Mouse (Mus musculus): Measurements from ENCODE around the gene Naa15.

The Naa15 gene

DNA sequence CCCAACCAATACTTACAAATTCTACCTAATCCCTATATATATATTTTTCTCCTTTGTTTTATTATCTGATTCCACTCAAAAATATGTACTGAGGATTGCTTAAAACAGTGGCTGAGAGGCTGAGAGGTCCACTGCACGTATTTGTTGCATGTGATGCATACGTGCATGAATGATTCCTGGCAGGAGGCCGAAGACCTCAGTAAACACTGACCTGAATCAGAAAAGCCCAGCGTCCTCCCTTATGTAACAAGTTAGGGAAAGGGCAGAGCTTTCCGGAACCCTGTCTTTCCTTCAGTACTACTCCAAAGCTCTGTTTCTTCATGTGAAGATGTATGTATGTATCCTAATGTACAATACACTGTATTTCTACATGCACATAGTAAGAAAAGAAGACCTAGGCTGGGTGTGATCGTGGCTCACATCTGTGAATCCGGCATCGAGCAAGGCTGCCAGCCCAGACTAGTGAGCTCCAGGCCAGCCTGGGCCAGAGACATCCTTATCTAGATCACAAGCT is 27.0 kb upstream of the Naa15 start:
- ChIA-PET POLR2A (interaction anchor here in 1 of 4 experiments (1.9 kb wide), 1 partner anchor 11 kb away, joined by 5 read pairs; no protein-coding TSS in a partner anchor), CTCF (interaction anchor here in 2 of 4 experiments (0.6 to 1.0 kb wide), 3 partner anchors 14 to 41 kb away, joined by 3 to 5 read pairs (median 3); no protein-coding TSS in a partner anchor)

DNA sequence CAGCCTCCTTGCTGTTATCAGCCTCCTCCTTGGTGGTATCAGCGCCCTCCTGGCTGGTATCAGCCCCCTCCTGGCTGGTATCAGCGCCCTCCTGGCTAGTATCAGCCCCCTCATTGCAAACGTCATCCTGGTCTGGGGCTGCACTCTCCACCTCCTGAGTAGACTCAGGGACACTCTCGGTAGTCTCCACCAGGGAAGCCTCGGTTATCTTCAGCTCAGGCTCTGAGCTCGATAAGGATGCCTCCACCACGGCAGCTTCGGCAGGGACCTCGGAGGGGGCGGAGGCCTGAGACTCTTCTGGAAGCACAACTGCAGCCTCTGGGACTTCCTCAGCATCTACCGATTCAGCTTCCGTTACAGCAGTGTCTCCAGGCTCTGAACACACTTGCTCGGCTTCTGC is 26.0 kb upstream of the Naa15 start:
- ChIA-PET POLR2A (interaction anchor here in 2 of 4 experiments (1.4 to 1.9 kb wide), 2 partner anchors 10 to 15 kb away, joined by 5 to 7 read pairs; no protein-coding TSS in a partner anchor), CTCF (interaction anchor here in 3 of 4 experiments (0.6 to 1.3 kb wide), 4 partner anchors 9 to 61 kb away, joined by 3 to 8 read pairs (median 4); no protein-coding TSS in a partner anchor)

DNA sequence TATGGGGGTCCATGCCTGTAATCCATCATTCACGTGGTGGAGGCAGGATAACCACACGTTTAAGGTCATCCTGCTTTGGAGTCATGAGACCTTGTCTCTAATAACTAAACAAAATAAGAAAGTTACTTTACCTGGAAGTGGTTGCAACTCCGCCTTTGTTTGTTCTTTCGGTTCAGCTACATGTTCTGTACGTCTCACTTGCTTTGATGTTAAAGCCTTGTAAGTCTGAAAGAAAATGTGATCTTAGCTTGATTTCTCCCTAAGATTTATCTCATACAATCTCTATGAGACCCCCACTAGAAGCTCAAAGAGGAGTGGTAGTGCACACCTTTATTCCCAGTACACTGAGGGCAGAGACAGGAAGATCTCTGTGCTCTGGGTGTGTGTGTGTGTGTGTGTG is 23.9 kb upstream of the Naa15 start:
- ChIA-PET POLR2A (interaction anchor here in 1 of 4 experiments (0.6 kb wide), 1 partner anchor 13 kb away, joined by 3 read pairs; no protein-coding TSS in a partner anchor), CTCF (interaction anchor here in 1 of 4 experiments (0.7 kb wide), 1 partner anchor 11 kb away, joined by 3 read pairs; no protein-coding TSS in a partner anchor)

DNA sequence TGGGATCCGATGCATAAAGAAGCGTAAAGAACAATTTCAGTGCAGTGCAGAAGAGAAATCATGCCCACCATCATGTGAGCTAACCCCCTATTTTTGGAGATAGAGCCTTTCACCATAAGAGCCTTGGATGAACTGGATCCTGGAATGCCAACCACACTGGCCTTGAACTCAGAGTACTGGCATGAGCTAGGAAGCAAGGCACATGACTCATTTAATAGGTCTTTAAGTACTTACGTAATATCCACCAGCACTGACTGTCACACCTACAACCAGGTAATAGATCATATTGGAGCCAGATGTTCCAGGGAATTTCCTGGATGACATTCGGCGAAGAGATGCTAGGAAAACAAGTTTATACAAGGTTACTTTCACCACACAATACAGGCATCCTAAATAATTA is 23.4 kb upstream of the Naa15 start:
- ChIA-PET POLR2A (interaction anchor here in 1 of 4 experiments (1.1 to 1.3 kb wide), 2 partner anchors 15 to 33 kb away, joined by 3 read pairs; no protein-coding TSS in a partner anchor), CTCF (interaction anchor here in 1 of 4 experiments (0.7 to 1.0 kb wide), 2 partner anchors 11 to 17 kb away, joined by 3 read pairs; partner anchors contain the start of gene Ndufc1)

DNA sequence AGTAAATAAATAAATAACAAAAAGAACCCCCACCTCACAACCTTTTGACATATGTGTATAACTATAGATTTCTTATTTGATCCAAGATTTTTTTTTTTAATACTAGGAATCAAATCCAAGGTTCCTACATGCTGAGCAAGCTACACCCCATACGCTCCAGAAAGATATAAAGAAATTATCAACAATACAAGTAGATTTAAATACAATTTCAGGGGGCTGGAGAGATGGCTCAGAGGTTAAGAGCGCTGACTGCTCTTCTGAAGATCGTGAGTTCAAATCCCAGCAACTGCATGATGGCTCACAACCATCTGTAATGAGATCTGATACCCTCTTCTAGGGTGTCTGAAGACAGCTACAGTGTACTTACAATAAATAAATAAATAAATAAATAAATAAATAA is 21.9 kb upstream of the Naa15 start:
- POLR2A ChIA-PET, result interaction anchor here in 1 of 4 experiments (1.0 to 1.3 kb wide), 2 partner anchors 10 to 35 kb away, joined by 3 read pairs; no protein-coding TSS in a partner anchor
- CTCF ChIA-PET, result interaction anchor here in 1 of 4 experiments (0.7 to 0.9 kb wide), 2 partner anchors 9 to 10 kb away, joined by 4 read pairs; no protein-coding TSS in a partner anchor

DNA sequence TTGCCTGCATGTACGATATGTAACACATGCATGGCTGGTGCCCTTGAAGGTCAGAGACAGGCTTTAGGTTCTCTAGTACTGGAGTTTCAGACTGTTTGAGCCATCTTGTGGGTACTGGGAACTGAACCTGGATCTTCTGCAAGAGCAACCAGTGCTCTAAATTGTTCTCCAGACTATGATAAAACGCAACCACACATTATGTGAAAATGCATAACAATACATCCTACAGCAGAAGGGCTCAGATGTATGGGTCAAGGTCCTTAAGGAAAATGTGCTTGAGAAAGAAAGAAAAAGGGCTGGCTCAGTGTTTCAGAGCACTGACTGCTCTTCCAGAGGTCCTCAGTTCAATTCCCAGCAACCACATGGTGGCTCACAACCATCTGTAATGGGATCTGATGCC is 21.3 kb upstream of the Naa15 start:
- POLR2A ChIA-PET, result no interaction called here

DNA sequence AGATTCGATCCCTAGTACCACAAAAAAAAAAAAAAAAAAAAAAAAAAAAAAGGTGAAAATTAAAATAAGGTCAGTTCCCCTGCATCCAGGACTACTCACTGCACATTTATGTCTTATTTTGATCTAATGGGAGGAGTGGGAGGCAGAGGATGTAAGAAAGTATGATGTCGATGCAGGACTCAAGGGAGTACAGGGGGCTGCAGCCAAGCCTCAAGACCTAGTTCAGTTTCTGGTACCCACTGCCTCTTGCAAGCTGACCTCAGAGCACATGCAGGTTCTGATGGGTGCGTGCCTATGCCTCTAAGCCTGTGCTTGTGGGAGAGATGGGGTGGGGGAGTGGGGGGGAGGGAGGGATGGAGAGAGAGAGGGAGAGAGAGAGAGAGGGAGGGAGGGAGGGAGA is 20.1 kb upstream of the Naa15 start:
- CTCF ChIA-PET, result no interaction called here
- POLR2A ChIA-PET, result interaction anchor here in 1 of 4 experiments (1.3 to 10.3 kb wide), 2 partner anchors 17 to 37 kb away, joined by 3 to 127 read pairs; partner anchors contain the start of genes Naa15 and Ndufc1

More for the DNA sequence above, 21.3 kb upstream of the Naa15 start:
- CTCF ChIA-PET, result no interaction called here

DNA sequence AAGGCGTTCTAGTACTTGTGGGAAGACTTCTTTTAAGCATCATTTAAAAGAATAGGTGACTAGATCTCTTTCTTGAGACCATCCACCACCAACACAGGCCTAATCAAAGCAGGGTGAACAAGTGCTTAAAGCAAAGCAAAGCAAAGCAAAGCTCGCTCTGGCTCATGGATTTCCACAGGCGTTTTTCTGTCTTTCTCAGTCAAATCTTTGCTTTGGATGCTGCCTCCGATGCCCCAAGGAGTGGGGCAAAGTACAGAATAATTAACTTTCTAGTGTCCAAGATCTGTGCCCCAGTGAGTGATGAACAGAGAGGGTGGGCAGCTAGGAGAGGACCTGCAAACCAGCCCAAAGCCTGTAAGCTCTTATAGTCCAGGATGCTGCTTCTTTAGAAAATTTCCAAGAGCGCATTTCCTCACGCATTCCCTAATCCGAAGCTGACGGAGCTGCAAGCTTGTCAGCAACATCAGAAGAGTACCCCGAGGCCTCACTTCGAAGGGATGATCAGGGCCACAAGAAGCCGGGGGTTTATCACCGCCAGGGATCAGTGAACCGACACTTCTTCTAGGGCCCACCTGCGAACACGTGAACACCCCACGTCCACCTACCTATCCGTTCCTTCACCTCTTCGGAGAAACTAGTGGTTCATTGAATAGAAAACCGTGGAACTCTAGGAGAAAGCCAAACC is 19.3 kb upstream of the Naa15 start:
- ChIA-PET POLR2A (interaction anchor here in 3 of 4 experiments (0.7 to 10.3 kb wide), 13 partner anchors 9 to 88 kb away, joined by 3 to 127 read pairs (median 4); partner anchors contain the start of genes Ndufc1 (in 2 of the 3), Naa15 (in 1 of the 3) and Rab33b (in 1 of the 3)), CTCF (interaction anchor here in 1 of 4 experiments (3.4 kb wide), 1 partner anchor 13 kb away, joined by 20 read pairs; the partner anchor contains the start of gene Ndufc1)

DNA sequence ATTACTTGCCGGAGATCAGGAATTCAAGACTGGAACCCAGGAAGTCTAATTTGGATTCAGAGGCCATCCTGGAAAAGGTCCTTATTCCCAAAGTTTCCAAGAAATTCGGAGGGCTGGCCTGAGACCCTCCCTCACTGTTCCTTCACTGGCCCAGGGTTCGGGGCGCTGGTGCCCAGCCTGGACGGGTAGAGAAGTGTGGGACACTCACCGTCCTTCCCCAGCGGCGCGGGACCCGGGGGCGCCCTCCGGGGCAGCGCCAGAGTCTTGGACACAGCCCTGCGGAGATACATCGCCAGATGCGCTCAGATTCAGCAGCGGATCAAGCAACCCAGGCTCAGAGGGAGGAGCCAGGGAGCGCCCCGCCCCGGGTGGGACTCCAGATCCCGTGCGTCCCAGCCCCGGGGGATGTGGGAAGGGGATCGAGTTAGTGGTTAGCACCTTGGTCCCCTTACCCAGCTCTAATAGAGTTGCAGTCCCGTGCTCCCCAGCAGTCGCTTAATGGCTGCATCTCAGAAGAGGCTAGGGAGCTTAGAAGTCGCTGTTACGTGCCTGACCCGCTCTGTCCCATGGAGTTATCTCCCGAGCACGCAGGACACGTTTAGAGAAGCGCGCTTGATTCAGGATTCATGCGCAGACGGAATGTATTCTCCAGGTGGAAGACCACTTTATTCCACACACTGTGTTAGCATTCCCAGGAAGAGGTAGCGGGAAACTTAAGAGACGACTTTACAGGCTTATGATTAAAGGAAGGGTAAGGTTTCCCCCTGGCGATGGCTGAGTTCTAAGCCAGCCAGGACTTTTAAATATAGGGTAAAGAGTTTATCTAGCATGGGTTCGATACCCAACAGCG is 18.5 kb upstream of the Naa15 start, which contains the start of gene Mgarp:
TSS of gene Mgarp (minus strand) at position 520 of the 850 bp plus-strand sequence.
- POLR2A ChIA-PET, result interaction anchor here in 3 of 4 experiments (0.6 to 10.3 kb wide), 16 partner anchors 10 to 799 kb away, joined by 3 to 127 read pairs (median 4); partner anchors contain the start of genes Ndufc1 (in 3 of the 3), Naa15 (in 1 of the 3) and Rab33b (in 1 of the 3)
- CTCF ChIA-PET, result interaction anchor here in 2 of 4 experiments (1.6 to 3.4 kb wide), 2 partner anchors 13 to 17 kb away, joined by 3 to 20 read pairs; partner anchors contain the start of gene Ndufc1 (in 1 of the 2)

DNA sequence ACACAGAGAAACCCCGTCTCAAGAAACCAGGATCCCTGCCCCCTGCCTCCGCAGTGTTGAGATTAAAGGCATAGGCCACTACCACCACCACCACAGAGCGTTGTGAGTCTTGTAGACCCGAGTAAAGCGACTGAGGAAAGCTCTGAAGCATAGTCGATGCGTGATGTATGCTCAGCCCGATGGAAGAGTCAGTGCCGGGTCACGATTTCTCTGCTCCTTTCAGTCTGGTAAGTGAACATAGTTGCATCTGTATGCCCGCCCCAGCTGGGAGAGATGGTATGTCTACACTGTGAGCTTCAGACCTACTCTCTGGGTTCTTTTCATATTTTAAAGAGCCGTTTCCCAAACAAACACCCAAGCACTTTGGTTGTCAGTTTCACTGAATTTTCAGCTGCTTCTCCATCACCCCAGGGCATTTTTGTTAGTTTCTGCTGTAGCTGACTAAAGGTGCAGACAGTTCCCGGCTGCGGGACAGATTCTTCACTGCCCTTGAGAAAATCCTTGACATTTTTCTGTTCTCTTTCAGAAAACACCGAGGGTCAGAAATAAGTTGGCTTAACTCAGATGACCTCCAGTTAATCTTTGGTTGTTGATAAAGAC is 17.1 kb upstream of the Naa15 start:
- ChIA-PET POLR2A (interaction anchor here in 3 of 4 experiments (0.5 to 10.3 kb wide), 14 partner anchors 11 to 1446 kb away, joined by 3 to 127 read pairs (median 6); partner anchors contain the start of genes Ndufc1 (in 3 of the 3), Naa15 (in 2 of the 3) and Rab33b (in 1 of the 3)), CTCF (interaction anchor here in 3 of 4 experiments (0.5 to 3.4 kb wide), 13 partner anchors 11 to 164 kb away, joined by 3 to 20 read pairs (median 3); partner anchors contain the start of gene Ndufc1 (in 2 of the 3))

DNA sequence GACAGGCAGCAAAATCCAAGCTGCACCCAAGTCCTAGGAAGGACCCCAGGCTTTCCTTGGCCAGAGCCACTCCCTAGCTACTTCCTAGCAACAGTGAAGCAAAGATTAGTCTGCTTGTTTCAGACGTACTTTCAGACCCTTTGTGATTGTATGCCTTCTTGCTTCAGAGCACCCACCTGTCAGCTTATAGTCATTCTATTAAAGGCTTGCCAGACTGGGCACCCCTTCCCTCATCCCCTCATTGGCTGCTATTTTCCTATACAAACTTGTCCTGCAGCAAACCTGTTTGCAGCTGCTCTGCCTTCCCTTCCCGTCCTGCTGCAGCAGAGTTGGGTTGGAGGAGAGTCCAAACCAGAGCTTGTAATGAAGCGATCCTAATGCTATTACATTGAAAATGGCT is 16.3 kb upstream of the Naa15 start:
- CTCF ChIA-PET, result interaction anchor here (0.8 to 3.4 kb wide), 12 partner anchors 10 to 165 kb away, joined by 3 to 20 read pairs (median 3); partner anchors contain the start of gene Ndufc1 (in 3 of the 4)
- POLR2A ChIA-PET, result interaction anchor here in 3 of 4 experiments (0.5 to 10.3 kb wide), 16 partner anchors 10 to 315 kb away, joined by 3 to 127 read pairs (median 4); partner anchors contain the start of genes Ndufc1 (in 3 of the 3), Naa15 (in 2 of the 3) and Rab33b (in 2 of the 3)

DNA sequence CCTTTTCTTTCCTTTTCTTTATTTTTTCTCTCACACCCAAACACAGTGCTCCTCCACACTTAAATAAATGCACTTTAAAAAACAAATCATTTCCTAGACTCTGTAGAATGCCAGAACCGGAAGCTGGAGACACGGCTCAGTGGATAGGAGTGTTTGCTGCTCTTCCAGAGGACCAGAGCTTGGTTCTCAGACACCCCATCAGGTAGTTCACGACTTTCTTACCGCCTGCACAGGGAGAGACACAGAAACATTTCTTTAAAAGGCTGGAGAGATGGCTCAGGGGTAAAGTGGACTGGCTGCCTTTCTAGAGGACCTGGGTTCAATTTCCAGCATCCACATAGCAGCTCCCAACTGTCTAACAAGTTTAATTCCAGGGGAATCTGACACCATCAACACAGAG is 15.4 kb upstream of the Naa15 start:
- ChIA-PET CTCF (interaction anchor here in 3 of 4 experiments (0.7 to 1.6 kb wide), 5 partner anchors 9 to 301 kb away, joined by 3 to 6 read pairs (median 4); partner anchors contain the start of gene Ndufc1 (in 2 of the 3)), POLR2A (interaction anchor here in 3 of 4 experiments (0.6 to 10.3 kb wide), 9 partner anchors 9 to 775 kb away, joined by 3 to 127 read pairs (median 4); partner anchors contain the start of genes Ndufc1 (in 3 of the 3), Naa15 (in 2 of the 3) and Rab33b (in 1 of the 3))

DNA sequence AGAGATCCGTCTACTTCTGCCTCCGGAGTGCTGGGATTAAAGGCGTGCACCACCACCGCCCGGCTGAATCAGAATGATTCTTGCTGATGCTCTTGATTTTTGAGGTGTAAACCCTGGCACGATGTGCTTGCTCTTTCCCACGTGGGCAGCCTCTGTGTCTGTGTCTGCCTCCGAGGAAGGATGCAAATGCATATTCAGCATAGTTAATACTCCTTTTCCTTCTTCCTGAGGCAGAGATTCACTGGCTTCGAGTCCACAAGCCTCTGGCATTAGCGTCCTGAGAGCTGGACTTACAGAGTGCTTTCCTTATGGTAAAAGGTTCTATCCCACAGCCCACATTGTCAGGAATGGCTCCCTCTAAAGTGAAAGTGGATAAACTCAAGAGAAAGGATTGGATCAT is 14.3 kb upstream of the Naa15 start:
- ChIA-PET CTCF (interaction anchor here in 2 of 4 experiments (0.7 to 1.4 kb wide), 3 partner anchors 8 to 22 kb away, joined by 3 to 6 read pairs (median 3); partner anchors contain the start of gene Ndufc1 (in 1 of the 2)), POLR2A (interaction anchor here in 2 of 4 experiments (1.0 to 10.3 kb wide), 4 partner anchors 8 to 125 kb away, joined by 4 to 127 read pairs (median 38); partner anchors contain the start of genes Naa15 (in 2 of the 2) and Ndufc1 (in 2 of the 2))

DNA sequence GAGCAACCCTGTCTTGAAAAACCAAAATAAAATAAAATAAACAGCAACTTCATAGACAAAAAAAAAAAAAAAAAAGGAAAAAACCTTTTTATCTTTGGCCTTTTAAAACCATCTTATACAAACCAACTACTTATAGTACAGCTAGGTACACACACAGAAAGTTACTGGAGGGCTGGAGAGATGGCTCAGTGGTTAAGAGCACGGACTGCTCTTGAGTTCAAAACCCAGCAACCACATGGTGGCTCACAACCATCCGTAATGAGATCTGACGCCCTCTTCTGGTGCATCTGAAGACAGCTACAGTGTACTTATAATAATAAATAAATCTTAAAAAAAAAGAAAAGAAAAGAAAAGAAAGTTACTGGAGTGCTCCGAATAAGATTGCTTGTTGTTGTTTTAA is 12.9 kb upstream of the Naa15 start:
- CTCF ChIA-PET, result interaction anchor here in 3 of 4 experiments (0.6 to 1.6 kb wide), 11 partner anchors 9 to 234 kb away, joined by 3 to 5 read pairs (median 4); no protein-coding TSS in a partner anchor

DNA sequence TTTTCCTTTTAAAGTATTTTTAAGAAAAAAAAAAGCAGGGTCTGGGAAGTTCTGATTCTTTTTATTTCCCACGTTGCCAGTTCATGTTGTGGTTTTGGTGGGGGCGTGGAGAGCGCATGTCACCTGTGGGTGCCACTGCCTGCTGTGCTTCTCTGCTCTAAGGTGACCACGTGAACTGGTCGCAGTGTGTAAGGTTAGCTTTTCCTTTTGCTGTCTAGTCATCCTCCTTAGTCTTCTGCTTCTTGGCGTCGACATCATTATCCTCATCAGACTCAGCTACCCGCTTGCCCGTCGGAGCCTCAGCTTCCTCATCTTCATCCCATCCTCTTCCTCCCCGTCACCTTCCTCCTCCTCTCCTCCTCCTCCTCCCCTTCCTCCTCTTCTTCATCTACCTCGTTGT is 12.3 kb upstream of the Naa15 start:
- ChIA-PET CTCF (interaction anchor here in 3 of 4 experiments (0.6 to 1.6 kb wide), 8 partner anchors 10 to 235 kb away, joined by 3 to 6 read pairs (median 4); no protein-coding TSS in a partner anchor), POLR2A (interaction anchor here in 3 of 4 experiments (0.6 to 10.3 kb wide), 7 partner anchors 10 to 328 kb away, joined by 3 to 127 read pairs (median 8); partner anchors contain the start of genes Naa15 (in 2 of the 3) and Ndufc1 (in 1 of the 3))

More for the DNA sequence above, 12.9 kb upstream of the Naa15 start:
- POLR2A ChIA-PET, result interaction anchor here in 3 of 4 experiments (0.6 to 10.3 kb wide), 8 partner anchors 10 to 328 kb away, joined by 3 to 127 read pairs (median 6); partner anchors contain the start of genes Naa15 (in 2 of the 3), Ndufc1 (in 1 of the 3) and Rab33b (in 1 of the 3)

Data from embryonic stem cell, embryonic (primary cell).